Mouse (Mus musculus) hindbrain, embryonic 13.5 days (tissue): ENCODE results near the gene Defb19. TPM values are rescaled to one million over a fixed set of nuclear protein-coding genes. Genes with fewer than 3 reads are reported as not detected.

Experiments used
- ATAC-seq: fragments of 200-750 bp; cut with Nextera tagmentation; 2 replicates; pipeline ENCODE4 v1.8.0; 2017; ENCODE audit warnings: moderate TSS enrichment; ENCODE audit not compliant: low FRiP score
- H3K27ac ChIP-seq: fragments of 300-500 bp; sonication (generic); 2 replicates; pipeline ENCODE4 v1.5.1; 2015; ENCODE audit warnings: inconsistent platforms, mild to moderate bottlenecking, moderate library complexity
- H3K27me3 ChIP-seq: fragments of 300-500 bp; sonication (generic); 2 replicates; pipeline ENCODE4 v1.6.1; 2015; ENCODE audit warnings: mild to moderate bottlenecking, inconsistent platforms
- H3K36me3 ChIP-seq: fragments of 300-500 bp; sonication (generic); 2 replicates; pipeline ENCODE4 v1.6.1; 2015; ENCODE audit warnings: mild to moderate bottlenecking, inconsistent platforms
- H3K4me1 ChIP-seq: fragments of 300-500 bp; sonication (generic); replicated peaks from 2 replicates; pipeline ENCODE4 v1.6.1; 2015; ENCODE audit warnings: inconsistent platforms
- H3K4me2 ChIP-seq: fragments of 300-500 bp; sonication (generic); 2 replicates; pipeline ENCODE4 v1.6.1; 2015; ENCODE audit warnings: inconsistent platforms, mild to moderate bottlenecking, moderate library complexity
- H3K4me3 ChIP-seq: fragments of 300-500 bp; sonication (generic); 2 replicates; pipeline ENCODE4 v1.5.1; 2015; ENCODE audit warnings: mild to moderate bottlenecking, inconsistent platforms
- H3K9ac ChIP-seq: fragments of 300-500 bp; sonication (generic); 2 replicates; pipeline ENCODE4 v1.6.1; 2015; ENCODE audit warnings: mild to moderate bottlenecking, inconsistent platforms
- H3K9me3 ChIP-seq: fragments of 300-500 bp; sonication (generic); 2 replicates; pipeline ENCODE4 v1.6.1; 2016; ENCODE audit warnings: inconsistent platforms
- WGBS: fragments of 180-500 bp; shearing (Covaris S2); methylation state at CpG from one replicate; pipeline ENCODE4 v1.1.7; 2015; 5-methylcytosine and 5-hydroxymethylcytosine counted together
- polyA plus RNA-seq: library from polyadenylated mRNA; unstranded; fragments of >200 nt; fragmentation: Nextera tagmentation; extraction: Ambion mirVana; gene quantifications from 2 replicates; pipeline ENCODE4 v1.2.1, GENCODE M21; 2015

Defb19 gene
- not detected in 2 replicates for polyA plus RNA-seq

GRCm38 (mm10) chr2:152580107-152580506 lies at the start of gene Defb19:
TSS of gene Defb19 (minus strand) at chr2:152580312.
- no peaks in the 10 kb centered on the region for H3K9me3 ChIP-seq
- WGBS = 65% methylated on average over 7 of the region's 7 CpGs

GRCm38 (mm10) chr2:152629904-152630303 lies 49.8 kb upstream of the Defb19 start:
- no peak overlapping the region for H3K4me3 ChIP-seq
- no peak overlapping the region for H3K9ac ChIP-seq
- WGBS = 91% methylated on average over 6 of the region's 6 CpGs
- H3K9me3 ChIP-seq = no peaks in the 10 kb centered on the region
- H3K4me2 ChIP-seq = no peak overlapping the region
- H3K27me3 ChIP-seq = peaks cover 53% of the 10 kb centered on the region
- H3K4me1 ChIP-seq = peaks cover 21% of the 10 kb centered on the region
- ATAC-seq = no peak
- H3K27ac ChIP-seq = no peak overlapping the region
- H3K36me3 ChIP-seq = no peaks in the 10 kb centered on the region

More at GRCm38 (mm10) chr2:152580107-152580506, at the start of gene Defb19:
- no peak within 1 kb of the TSS for H3K9ac ChIP-seq
- no peak within 1 kb of the TSS for H3K4me3 ChIP-seq
- H3K4me1 ChIP-seq = no peaks in the 10 kb centered on the region
- no peak within 1 kb of the TSS for H3K27ac ChIP-seq
- H3K36me3 ChIP-seq = no peaks in the 10 kb centered on the region
- H3K4me2 ChIP-seq = no peak within 1 kb of the TSS
- no peak for ATAC-seq
- no peaks in the 10 kb centered on the region for H3K27me3 ChIP-seq

- H3K27ac ChIP-seq = no peak overlapping the region
- peaks cover 56% of the 10 kb centered on the region for H3K27me3 ChIP-seq
- peaks cover 21% of the 10 kb centered on the region for H3K4me1 ChIP-seq
- no peak overlapping the region for H3K4me3 ChIP-seq
- no peak overlapping the region for H3K9ac ChIP-seq
- 78% methylated on average over 3 of the region's 3 CpGs for WGBS
- no peak for ATAC-seq
- H3K36me3 ChIP-seq = no peaks in the 10 kb centered on the region
- no peak overlapping the region for H3K4me2 ChIP-seq
- no peaks in the 10 kb centered on the region for H3K9me3 ChIP-seq
Measured at GRCm38 (mm10) chr2:152629239-152629638, 49.1 kb upstream of the Defb19 start.

- 48% methylated on average over 17 of the region's 17 CpGs for WGBS
- no peak for ATAC-seq
- Histone ChIP-seq H3K36me3 (no peaks in the 10 kb centered on the region), H3K4me3 (no peak overlapping the region), H3K4me1 (peaks cover 17% of the 10 kb centered on the region), H3K9me3 (no peaks in the 10 kb centered on the region), H3K27ac (no peak overlapping the region), H3K4me2 (no peak overlapping the region), H3K27me3 (peaks cover 57% of the 10 kb centered on the region), H3K9ac (no peak overlapping the region)
Measured at GRCm38 (mm10) chr2:152628066-152628465, 48.0 kb upstream of the Defb19 start.

- Histone ChIP-seq H3K9ac (peak within 1 kb of the TSS; percentile 49; the same call in 1 of the 2 replicates), H3K27me3 (peaks cover 57% of the 10 kb centered on the region), H3K36me3 (no peaks in the 10 kb centered on the region), H3K4me3 (peak within 1 kb of the TSS; percentile 35), H3K4me2 (peak within 1 kb of the TSS; percentile 58), H3K9me3 (no peaks in the 10 kb centered on the region), H3K4me1 (peaks cover 17% of the 10 kb centered on the region), H3K27ac (no peak within 1 kb of the TSS)
- WGBS = 2% methylated on average over 57 of the region's 59 CpGs
- ATAC-seq = no peak
Measured at GRCm38 (mm10) chr2:152626774-152627591, 46.9 kb upstream of the Defb19 start, which contains the start of gene Rem1. TSS of gene Rem1 (plus strand) at chr2:152626951.

- H3K4me2 ChIP-seq = no peak overlapping the region
- no peaks in the 10 kb centered on the region for H3K9me3 ChIP-seq
- H3K4me3 ChIP-seq = no peak overlapping the region
- H3K4me1 ChIP-seq = peaks cover 17% of the 10 kb centered on the region
- no peak overlapping the region for H3K27ac ChIP-seq
- ATAC-seq = peak; percentile 36; the same call in 1 of the 2 replicates
- H3K9ac ChIP-seq = no peak overlapping the region
- WGBS = 4% methylated on average over 1 of the region's 1 CpGs
- no peaks in the 10 kb centered on the region for H3K36me3 ChIP-seq
- peaks cover 57% of the 10 kb centered on the region for H3K27me3 ChIP-seq
Measured at GRCm38 (mm10) chr2:152625256-152625655, 45.1 kb upstream of the Defb19 start.

- no peak overlapping the region for H3K9ac ChIP-seq
- no peak overlapping the region for H3K4me2 ChIP-seq
- peaks cover 51% of the 10 kb centered on the region for H3K27me3 ChIP-seq
- no peak overlapping the region for H3K27ac ChIP-seq
- ATAC-seq = no peak
- H3K36me3 ChIP-seq = no peaks in the 10 kb centered on the region
- H3K9me3 ChIP-seq = no peaks in the 10 kb centered on the region
- H3K4me3 ChIP-seq = no peak overlapping the region
- 83% methylated on average over 2 of the region's 2 CpGs for WGBS
- peaks cover 17% of the 10 kb centered on the region for H3K4me1 ChIP-seq
Measured at GRCm38 (mm10) chr2:152624566-152624965, 44.5 kb upstream of the Defb19 start.

- no peaks in the 10 kb centered on the region for H3K9me3 ChIP-seq
- H3K4me1 ChIP-seq = peaks cover 17% of the 10 kb centered on the region
- H3K9ac ChIP-seq = no peak within 1 kb of the TSS
- H3K36me3 ChIP-seq = no peaks in the 10 kb centered on the region
- WGBS = 84% methylated on average over 7 of the region's 7 CpGs
- peaks cover 38% of the 10 kb centered on the region for H3K27me3 ChIP-seq
- H3K27ac ChIP-seq = no peak within 1 kb of the TSS
- no peak within 1 kb of the TSS for H3K4me3 ChIP-seq
- no peak within 1 kb of the TSS for H3K4me2 ChIP-seq
- ATAC-seq = no peak
Measured at GRCm38 (mm10) chr2:152622953-152623352, 42.8 kb upstream of the Defb19 start, which contains the start of gene Defb25. TSS of gene Defb25 (minus strand) at chr2:152623053.

GRCm38 (mm10) chr2:152622151-152622550 lies 42.0 kb upstream of the Defb19 start:
- Histone ChIP-seq H3K36me3 (no peaks in the 10 kb centered on the region), H3K4me2 (no peak overlapping the region)
- WGBS = 88% methylated on average over 13 of the region's 13 CpGs

GRCm38 (mm10) chr2:152620367-152621134 lies 40.4 kb upstream of the Defb19 start:
- no peaks in the 10 kb centered on the region for H3K9me3 ChIP-seq
- H3K9ac ChIP-seq = no peak overlapping the region; the same call in 1 of the 2 replicates
- WGBS = 75% methylated on average over 9 of the region's 9 CpGs
- H3K36me3 ChIP-seq = no peaks in the 10 kb centered on the region
- peaks cover 14% of the 10 kb centered on the region for H3K27me3 ChIP-seq
- no peak overlapping the region for H3K4me2 ChIP-seq
- H3K4me3 ChIP-seq = no peak overlapping the region
- H3K4me1 ChIP-seq = peaks cover 5% of the 10 kb centered on the region
- ATAC-seq = no peak
- H3K27ac ChIP-seq = no peak overlapping the region

More at GRCm38 (mm10) chr2:152622151-152622550, 42.0 kb upstream of the Defb19 start:
- Histone ChIP-seq H3K9ac (no peak overlapping the region), H3K27me3 (peaks cover 30% of the 10 kb centered on the region), H3K4me3 (no peak overlapping the region), H3K9me3 (no peaks in the 10 kb centered on the region), H3K4me1 (peaks cover 13% of the 10 kb centered on the region), H3K27ac (no peak overlapping the region)
- no peak for ATAC-seq

- 59% methylated on average over 5 of the region's 5 CpGs for WGBS
- Histone ChIP-seq H3K9ac (no peak overlapping the region), H3K4me2 (no peak overlapping the region), H3K27ac (no peak overlapping the region), H3K9me3 (no peaks in the 10 kb centered on the region), H3K27me3 (peaks cover 3% of the 10 kb centered on the region; the same call in 1 of the 2 replicates), H3K36me3 (no peaks in the 10 kb centered on the region), H3K4me3 (no peak overlapping the region), H3K4me1 (no peaks in the 10 kb centered on the region)
- ATAC-seq = no peak
Measured at GRCm38 (mm10) chr2:152617374-152617773, 37.3 kb upstream of the Defb19 start.

- H3K4me1 ChIP-seq = no peaks in the 10 kb centered on the region
- no peaks in the 10 kb centered on the region for H3K36me3 ChIP-seq
- H3K9me3 ChIP-seq = no peaks in the 10 kb centered on the region
- ATAC-seq = no peak
- no peak overlapping the region for H3K27ac ChIP-seq
- WGBS = 87% methylated on average over 6 of the region's 6 CpGs
- H3K27me3 ChIP-seq = peaks cover 3% of the 10 kb centered on the region; the same call in 1 of the 2 replicates
- H3K4me2 ChIP-seq = no peak overlapping the region
- H3K4me3 ChIP-seq = no peak overlapping the region
- no peak overlapping the region for H3K9ac ChIP-seq
Measured at GRCm38 (mm10) chr2:152616470-152616869, 36.4 kb upstream of the Defb19 start.
